In the genomic region with DNA sequence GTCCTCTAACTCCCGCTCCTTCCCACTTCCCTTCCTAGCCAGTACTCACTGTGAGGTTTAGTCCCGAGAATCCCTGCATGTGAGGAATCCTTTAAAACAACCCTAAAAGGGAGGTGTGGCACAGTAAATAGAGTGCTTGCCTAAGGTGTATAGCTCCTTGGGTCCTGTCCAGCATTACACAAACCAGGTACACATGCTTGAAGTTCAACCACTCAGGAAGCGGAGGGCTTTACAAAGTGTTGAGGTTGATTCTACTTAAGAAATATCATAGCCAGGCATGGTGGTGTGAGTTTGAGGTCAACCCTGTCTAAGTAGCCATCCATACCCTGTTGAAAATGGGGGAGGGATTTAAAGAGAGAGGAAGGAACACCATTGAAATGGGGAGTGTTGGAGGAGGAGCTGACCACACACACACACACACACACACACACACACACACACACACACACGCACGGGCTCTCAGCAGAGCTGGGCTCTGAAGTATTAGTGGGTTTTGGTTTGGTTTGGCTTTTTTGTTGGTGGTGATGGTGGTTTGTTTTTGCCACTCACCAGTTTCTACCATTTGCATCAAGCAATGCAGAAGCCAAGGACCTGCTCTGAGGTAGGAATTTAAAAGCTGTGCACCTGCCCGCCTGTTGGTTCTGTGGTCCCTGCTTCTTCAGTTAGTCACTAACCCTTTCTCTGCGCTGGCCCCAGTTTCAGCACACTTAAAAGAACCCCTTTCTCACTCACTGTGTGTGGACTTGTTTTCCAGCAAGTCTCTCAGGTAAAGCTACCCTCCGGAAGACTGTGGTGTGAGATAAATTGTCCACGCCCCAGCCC, we compare ENCODE assay signal across 19 mouse cellular contexts.
DNase-seq lines count a peak whose midpoint lies in the region; TF ChIP-seq lines count a peak whose summit lies in the region.
"Had no signal": no experiment of that assay in that cellular context is flagged by ENCODE, and none has a peak within 500 bp of the region (broad histone marks: within the 10 kb centered on the region; RNA-seq: fewer than 3 reads in every experiment).

No protein-coding gene starts in this region.

- no peaks in the 10 kb centered on the region for H3K9me3 ChIP-seq in midbrain, embryonic 10.5 days (replicated peaks)
- H3K9me3 ChIP-seq: forebrain, embryonic 10.5 days; heart, embryonic 10.5 days; hindbrain, embryonic 15.5 days; intestine, embryonic 15.5 days; neural tube, embryonic 12.5 days had no signal

- H3K27me3 ChIP-seq in heart, adult 2 months (ENCODE audit: control insufficient read depth, insufficient read depth, low read length), result no peaks in the 10 kb centered on the region
- no peaks in the 10 kb centered on the region for H3K27me3 ChIP-seq in midbrain, embryonic 10.5 days (ENCODE audit: low read depth, poor library complexity, severe bottlenecking)
- H3K27me3 ChIP-seq: hindbrain, embryonic 15.5 days; intestine, embryonic 15.5 days; neural tube, embryonic 12.5 days had no signal

- no peak overlapping the region for H3K27ac ChIP-seq in heart, adult 2 months
- H3K27ac ChIP-seq in midbrain, embryonic 10.5 days (replicated peaks), result no peak overlapping the region
- H3K27ac ChIP-seq: forebrain, embryonic 10.5 days; heart, embryonic 10.5 days; hindbrain, embryonic 15.5 days; intestine, embryonic 15.5 days; neural tube, embryonic 12.5 days had no signal

- H3K4me3 ChIP-seq in heart, adult 2 months, result no peak overlapping the region
- H3K4me3 ChIP-seq in midbrain, embryonic 10.5 days, result no peak overlapping the region
- H3K4me3 ChIP-seq: forebrain, embryonic 10.5 days; heart, embryonic 10.5 days; hindbrain, embryonic 15.5 days; intestine, embryonic 15.5 days; megakaryocyte, embryonic 14.5 days; neural tube, embryonic 12.5 days had no signal

- intact Hi-C loops in heart, adult 2 months (cut with DNase I), result no loop called here

- TF ChIP-seq CTCF in heart, adult 2 months (IDR thresholded peaks at IDR 0.05), result no peak

- no peaks in the 10 kb centered on the region for H3K4me1 ChIP-seq in heart, adult 2 months (ENCODE audit: control insufficient read depth, insufficient read depth, low read length)
- no peaks in the 10 kb centered on the region for H3K4me1 ChIP-seq in midbrain, embryonic 10.5 days
- H3K4me1 ChIP-seq: forebrain, embryonic 10.5 days; heart, embryonic 10.5 days; hindbrain, embryonic 15.5 days; intestine, embryonic 15.5 days; neural tube, embryonic 12.5 days had no signal

- DNase-seq in 416B (ENCODE audit: low read depth), result peak; percentile 23
- peak; percentile 26 for DNase-seq in CD4-positive helper T cell, adult 2 months (ENCODE audit: low read depth, low spot score)
- peak; percentile 5 for DNase-seq in lung, postnatal 14 days
- DNase-seq in thymus, postnatal 25 days, result peak; percentile 29
- no peak for DNase-seq in cerebellum, postnatal 14 days
- DNase-seq in heart, adult 2 months, result no peak
- DNase-seq in midbrain, embryonic 10.5 days (ENCODE audit: low spot score), result no peak
- DNase-seq: adrenal gland, postnatal 25 days; gastrocnemius, postnatal 36 days; kidney, adult 9 months; kidney, postnatal 14 days; midbrain, embryonic 14.5 days; right cerebral cortex, postnatal 14 days had no signal

- no peak for TF ChIP-seq POLR2A in heart, adult 2 months (IDR thresholded peaks at IDR 0.05; ENCODE audit: insufficient read depth, low read depth, low read length)

- no peak overlapping the region for H3K9ac ChIP-seq in heart, adult 2 months (ENCODE audit: low read depth, low read length)
- H3K9ac ChIP-seq: hindbrain, embryonic 15.5 days; intestine, embryonic 15.5 days; neural tube, embryonic 12.5 days had no signal

- H3K36me3 ChIP-seq in heart, adult 2 months (ENCODE audit: control insufficient read depth, insufficient read depth, low read length), result no peaks in the 10 kb centered on the region
- H3K36me3 ChIP-seq in midbrain, embryonic 10.5 days, result no peaks in the 10 kb centered on the region
- H3K36me3 ChIP-seq: forebrain, embryonic 10.5 days; heart, embryonic 10.5 days; hindbrain, embryonic 15.5 days; intestine, embryonic 15.5 days; neural tube, embryonic 12.5 days had no signal

- no peak for TF ChIP-seq EP300 in heart, adult 2 months (IDR thresholded peaks at IDR 0.05; ENCODE audit: insufficient read depth, low read depth, low read length)

- no peaks in the 10 kb centered on the region for H3K79me2 ChIP-seq in heart, adult 2 months (replicated peaks; ENCODE audit: control insufficient read depth, insufficient read depth, low read length)

- WGBS in heart, adult 2 months, result 83% methylated on average over 9 of the region's 9 CpGs
- 93% methylated on average over 9 of the region's 9 CpGs for WGBS in midbrain, embryonic 10.5 days

Comparison
In these comparisons a context has a peak if more than half of its experiments do, and no peak if none do; other contexts are left out.
1. DNase-seq: peak in 416B (single experiment), CD4-positive helper T cell, adult 2 months (single experiment), lung, postnatal 14 days (single experiment) and thymus, postnatal 25 days (single experiment); none in cerebellum, postnatal 14 days (0 of 2), heart, adult 2 months (0 of 2) and midbrain, embryonic 10.5 days (single experiment).